Mouse (Mus musculus): ENCODE results near the gene Mgam. TPM values are rescaled to one million over a fixed set of nuclear protein-coding genes. Genes with fewer than 3 reads are reported as not detected.
"Not testable (repeated sequence)": the region's sequence is repeated elsewhere in the genome, so short reads cannot be mapped to it uniquely, and the experiment has no call there.

The Mgam gene
- polyA plus RNA-seq (2021) = not detected

DNA sequence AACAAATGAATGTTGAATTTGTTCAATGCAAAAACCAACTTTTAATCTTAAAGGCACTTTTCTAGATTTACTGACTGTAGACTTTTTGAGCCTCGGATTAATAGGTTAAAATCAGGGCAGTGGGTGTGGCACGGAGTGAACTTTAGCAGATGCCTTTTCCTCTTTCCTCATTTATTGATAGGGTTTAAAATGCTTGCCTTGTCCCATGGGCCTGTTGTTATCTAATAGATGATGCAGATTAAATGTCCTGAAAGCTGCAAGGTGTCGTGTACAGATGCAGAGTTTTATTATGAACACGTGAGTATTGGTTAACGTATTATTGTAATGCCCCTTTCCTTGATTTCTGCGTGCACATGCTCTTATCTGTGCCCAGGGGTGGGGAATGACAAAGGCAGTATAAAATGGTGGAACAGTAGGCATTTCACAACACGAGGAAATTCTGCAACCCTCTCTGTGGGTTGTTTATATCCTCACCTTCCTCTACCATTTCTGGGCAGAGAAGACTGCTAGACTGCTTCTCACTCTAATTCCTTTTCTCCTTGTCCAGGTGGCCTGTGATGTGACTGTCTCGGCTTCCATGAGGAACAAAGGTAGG is at the start of gene Mgam:
Mgam (plus strand) TSS at position 426 of the 595 bp plus-strand sequence.
- in situ Hi-C loops (cut with MboI; ENCODE audit: low pct_unique_long_range_greater_than_20kb) = no loop called here
- POLR2A ChIA-PET = no interaction called here
- H3K27me3 ChIP-seq = peaks cover 10% of the 10 kb centered on the region
- no peak for TF ChIP-seq CTCF (IDR thresholded peaks at IDR 0.05)
- CTCF ChIA-PET = no interaction called here
- DNase-seq (ENCODE audit: low read depth, low spot score) = no peak
- no peak for ATAC-seq

DNA sequence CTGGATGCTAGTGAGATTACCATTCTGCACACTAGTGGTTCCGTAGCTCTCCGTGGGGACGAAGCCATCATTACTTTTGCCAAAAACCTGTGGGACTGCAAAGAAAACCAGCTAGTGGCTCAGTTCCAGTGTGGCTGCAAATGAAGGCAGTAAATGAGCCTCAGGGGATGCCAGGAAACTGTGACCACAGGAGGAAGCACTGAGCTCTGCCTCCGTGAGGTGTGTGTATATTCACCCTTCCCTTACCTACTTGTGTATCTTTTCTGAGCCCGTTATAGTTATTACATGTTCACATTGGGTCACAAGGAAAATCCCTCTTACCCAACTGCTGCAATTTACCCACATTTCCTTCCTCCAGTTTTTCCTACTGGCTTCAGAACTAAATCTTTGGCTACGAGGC is 44.3 kb upstream of the Mgam start:
- ATAC-seq (no peak), DNase-seq (ENCODE audit: low read depth, low spot score) (no peak)
- TF ChIP-seq CTCF (IDR thresholded peaks at IDR 0.05) = no peak
- H3K27me3 ChIP-seq = peaks cover 12% of the 10 kb centered on the region
- POLR2A ChIA-PET = no interaction called here
- in situ Hi-C loops (cut with MboI; ENCODE audit: low pct_unique_long_range_greater_than_20kb) = no loop called here
- CTCF ChIA-PET = no interaction called here

DNA sequence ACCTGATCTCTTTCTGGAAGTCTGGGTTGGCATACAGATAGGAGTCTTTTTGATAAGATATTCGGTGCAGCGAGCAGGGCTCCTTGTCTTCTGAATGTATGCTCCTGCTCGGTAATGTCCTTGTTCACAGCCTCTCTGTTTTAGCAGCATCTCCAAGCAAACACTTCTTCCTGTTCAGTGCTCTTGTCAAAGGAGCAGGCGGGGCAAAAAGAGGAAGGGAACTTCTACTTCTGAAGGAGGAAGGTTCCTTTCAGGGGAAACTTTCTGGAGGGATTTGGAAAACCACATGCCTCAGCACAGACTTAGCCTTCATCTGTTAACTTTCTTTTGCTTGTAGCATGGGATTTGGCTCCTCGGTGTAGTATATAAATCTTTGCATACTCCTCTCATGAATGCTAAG is 43.0 kb upstream of the Mgam start, which contains the start of gene Clec5a:
Clec5a (minus strand) TSS at position 177 of the 400 bp plus-strand sequence.
- no peak for TF ChIP-seq CTCF (IDR thresholded peaks at IDR 0.05)

DNA sequence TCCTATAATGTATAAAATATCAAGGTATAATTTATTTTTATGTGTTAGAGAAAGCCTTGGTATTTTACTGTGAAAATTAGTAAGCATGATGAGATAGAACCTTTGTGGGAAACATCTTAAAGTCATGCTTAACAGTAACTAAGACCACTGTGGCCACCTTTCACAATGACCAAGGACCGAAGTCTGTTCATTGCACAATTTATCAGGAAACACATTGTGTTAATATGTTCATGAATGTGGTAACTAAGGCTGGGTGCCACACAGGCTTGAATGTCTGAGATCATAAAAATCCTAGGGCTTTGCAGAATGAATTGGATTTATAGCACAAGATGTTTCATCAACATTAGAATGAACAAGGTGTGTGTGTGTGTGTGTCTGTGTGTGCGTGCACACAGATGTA is 40.3 kb upstream of the Mgam start:
- ChIA-PET POLR2A (no interaction called here), CTCF (interaction anchor here (1.2 kb wide), 1 partner anchor 10 kb away, joined by 4 read pairs; no protein-coding TSS in a partner anchor)
- no peak for TF ChIP-seq CTCF (IDR thresholded peaks at IDR 0.05)
- in situ Hi-C loops (cut with MboI; ENCODE audit: low pct_unique_long_range_greater_than_20kb) = no loop called here
- ATAC-seq (no peak), DNase-seq (ENCODE audit: low read depth, low spot score) (no peak)
- peaks cover 11% of the 10 kb centered on the region for H3K27me3 ChIP-seq

More for the DNA sequence above, 43.0 kb upstream of the Mgam start, which contains the start of gene Clec5a:
- no peak for DNase-seq (ENCODE audit: low read depth, low spot score)
- no peak for ATAC-seq
- in situ Hi-C loops (cut with MboI; ENCODE audit: low pct_unique_long_range_greater_than_20kb) = no loop called here
- ChIA-PET CTCF (no interaction called here), POLR2A (no interaction called here)
- H3K27me3 ChIP-seq = peaks cover 11% of the 10 kb centered on the region

GRCm38 (mm10) chr6:40594804-40595550 is 33.7 kb upstream of the Mgam start:
- in situ Hi-C loops (cut with MboI; ENCODE audit: low pct_unique_long_range_greater_than_20kb) = no loop called here
- no peak for TF ChIP-seq CTCF (IDR thresholded peaks at IDR 0.05)
- POLR2A ChIA-PET = no interaction called here
- CTCF ChIA-PET = no interaction called here
- no peak for ATAC-seq
- H3K27me3 ChIP-seq = peaks cover 2% of the 10 kb centered on the region
- no peak for DNase-seq (ENCODE audit: low read depth, low spot score)

DNA sequence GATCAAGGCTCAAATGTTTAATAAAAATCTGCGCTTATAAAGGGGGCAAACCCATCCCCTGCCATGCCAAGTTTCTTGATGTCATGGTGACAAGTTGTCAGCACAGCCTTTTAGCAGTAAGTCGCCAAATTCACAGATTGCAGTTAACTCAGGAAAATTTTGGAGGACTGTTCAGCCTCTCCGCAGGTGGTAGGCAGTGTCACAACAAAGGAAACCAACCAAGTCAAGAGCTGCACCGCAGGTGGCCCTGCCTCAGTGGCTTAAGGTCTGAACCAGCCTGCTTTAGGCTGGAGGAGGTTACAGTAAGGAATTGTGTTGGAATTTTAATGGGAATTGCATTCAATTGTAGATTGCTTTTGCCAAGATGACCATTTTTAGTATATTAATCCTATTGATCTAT is 30.1 kb upstream of the Mgam start:
- CTCF ChIA-PET; POLR2A ChIA-PET; H3K27me3 ChIP-seq; DNase-seq (ENCODE audit: low read depth, low spot score); ATAC-seq; in situ Hi-C loops (cut with MboI; ENCODE audit: low pct_unique_long_range_greater_than_20kb): not testable (repeated sequence)

DNA sequence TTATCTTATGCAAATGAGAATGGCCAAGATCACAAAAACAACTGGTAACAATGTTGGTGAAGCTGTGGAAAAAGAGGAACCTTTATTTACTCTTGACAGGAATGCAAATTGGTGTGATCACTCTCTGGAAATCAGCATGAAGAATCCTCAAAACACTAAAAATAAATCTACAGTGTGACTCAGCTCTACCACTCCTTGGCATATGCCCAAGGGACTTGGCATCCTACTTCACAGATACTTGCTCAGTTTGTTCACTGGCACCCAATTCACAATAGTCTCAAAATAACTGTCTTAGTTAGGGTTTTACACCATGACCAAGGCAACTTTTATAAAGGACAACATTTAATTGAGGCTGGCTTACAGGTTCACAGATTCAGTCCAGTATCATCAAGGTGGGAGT is 21.2 kb upstream of the Mgam start:
- no peak for TF ChIP-seq CTCF (IDR thresholded peaks at IDR 0.05)
- no peak for ATAC-seq
- CTCF ChIA-PET = no interaction called here
- in situ Hi-C loops (cut with MboI; ENCODE audit: low pct_unique_long_range_greater_than_20kb) = no loop called here
- DNase-seq (ENCODE audit: low read depth, low spot score) = no peak
- H3K27me3 ChIP-seq = peaks cover 5% of the 10 kb centered on the region
- POLR2A ChIA-PET = no interaction called here

DNA sequence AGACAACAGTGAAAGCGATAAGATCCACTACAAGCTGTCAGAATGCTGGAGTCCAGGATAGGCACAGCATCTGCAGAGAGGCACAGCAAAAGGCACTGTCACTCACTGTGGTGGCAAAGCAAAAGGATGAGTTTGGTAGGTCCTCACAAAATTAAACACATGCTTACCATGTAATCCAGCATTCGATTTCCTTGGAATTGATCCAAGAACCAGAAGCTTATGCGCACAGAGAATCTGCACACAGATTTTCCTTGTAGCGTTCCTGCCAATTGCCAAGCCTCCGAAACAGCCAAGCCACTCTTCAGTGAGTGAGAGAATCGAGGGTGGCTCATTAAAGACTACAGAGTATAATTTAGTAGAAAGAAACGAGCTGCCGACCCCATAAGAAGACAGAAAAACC is 18.4 kb upstream of the Mgam start:
- ChIA-PET POLR2A (no interaction called here), CTCF (no interaction called here)

GRCm38 (mm10) chr6:40613260-40613852 is 15.3 kb upstream of the Mgam start, which contains the start of gene Tas2r138:
Gene Tas2r138 (minus strand): TSS chr6:40613310.
- in situ Hi-C loops (cut with MboI; ENCODE audit: low pct_unique_long_range_greater_than_20kb) = no loop called here
- ATAC-seq (no peak), DNase-seq (ENCODE audit: low read depth, low spot score) (no peak)
- CTCF ChIA-PET = no interaction called here
- peaks cover 10% of the 10 kb centered on the region for H3K27me3 ChIP-seq
- POLR2A ChIA-PET = no interaction called here
- TF ChIP-seq CTCF (IDR thresholded peaks at IDR 0.05) = no peak

More for the DNA sequence above, 18.4 kb upstream of the Mgam start:
- TF ChIP-seq CTCF (IDR thresholded peaks at IDR 0.05) = no peak
- in situ Hi-C loops (cut with MboI; ENCODE audit: low pct_unique_long_range_greater_than_20kb) = no loop called here
- H3K27me3 ChIP-seq = peaks cover 5% of the 10 kb centered on the region
- ATAC-seq = no peak
- no peak for DNase-seq (ENCODE audit: low read depth, low spot score)

DNA sequence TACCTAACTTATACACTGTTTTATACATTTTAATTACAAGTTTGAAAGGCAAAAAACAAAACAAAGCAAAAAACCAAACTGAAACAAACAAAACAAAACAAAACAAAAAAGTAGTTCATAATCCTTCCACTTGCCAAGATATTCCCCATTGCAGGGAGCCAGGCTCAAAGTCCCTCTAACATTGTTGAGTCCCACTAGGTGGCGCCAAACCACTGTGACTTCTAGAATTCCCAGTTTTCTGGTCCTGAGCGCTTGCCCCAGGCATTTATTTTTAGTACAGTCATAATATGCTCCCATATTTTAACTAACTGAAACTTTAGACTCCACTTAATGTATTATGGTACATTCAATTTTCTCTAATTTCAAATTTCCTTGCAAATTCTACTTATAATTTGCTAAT is 10.7 kb upstream of the Mgam start:
- DNase-seq (ENCODE audit: low read depth, low spot score) (no peak), ATAC-seq (no peak)
- CTCF ChIA-PET = interaction anchor here (1.5 kb wide), 1 partner anchor 71 kb away, joined by 8 read pairs; no protein-coding TSS in a partner anchor
- in situ Hi-C loops (cut with MboI; ENCODE audit: low pct_unique_long_range_greater_than_20kb) = loop anchor here (5.0 kb wide), 1 partner anchor 69 kb away; no protein-coding TSS in a partner anchor
- peaks cover 8% of the 10 kb centered on the region for H3K27me3 ChIP-seq
- peak; percentile 84 for TF ChIP-seq CTCF (IDR thresholded peaks at IDR 0.05)
- POLR2A ChIA-PET = no interaction called here

GRCm38 (mm10) chr6:40626111-40626510 is 2.5 kb upstream of the Mgam start:
- no peak for DNase-seq (ENCODE audit: low read depth, low spot score)
- ATAC-seq = no peak
- ChIA-PET POLR2A (no interaction called here), CTCF (no interaction called here)
- in situ Hi-C loops (cut with MboI; ENCODE audit: low pct_unique_long_range_greater_than_20kb) = no loop called here
- peaks cover 10% of the 10 kb centered on the region for H3K27me3 ChIP-seq
- TF ChIP-seq CTCF (IDR thresholded peaks at IDR 0.05) = no peak
